Mouse (Mus musculus) cerebellum, adult 18-20 months (tissue): ENCODE results near the gene Arfgef2.

Experiments
- DNase-seq, 2 experiments: peaks; one replicate each; pipeline ENCODE4 v3.0.0; 2021

The Arfgef2 gene

GRCm38 (mm10) chr2:166805250-166806172, at the start of gene Arfgef2:
Gene Arfgef2, plus strand, starts transcription at chr2:166805588.
- DNase-seq: peak; percentile 92

GRCm38 (mm10) chr2:166757969-166758368, 47.4 kb upstream of the Arfgef2 start:
- no peak for DNase-seq

- DNase-seq: no peak
These were observed 41.3 kb upstream of the Arfgef2 start for GRCm38 (mm10) chr2:166764051-166764450.

GRCm38 (mm10) chr2:166767591-166767990, 37.8 kb upstream of the Arfgef2 start:
- no peak for DNase-seq

GRCm38 (mm10) chr2:166771396-166771795, 34.0 kb upstream of the Arfgef2 start:
- no peak for DNase-seq

- DNase-seq: no peak
These were observed 31.8 kb upstream of the Arfgef2 start for GRCm38 (mm10) chr2:166773587-166773986.

GRCm38 (mm10) chr2:166774275-166774674, 31.1 kb upstream of the Arfgef2 start:
- no peak for DNase-seq

- no peak for DNase-seq
These were observed 30.0 kb upstream of the Arfgef2 start for GRCm38 (mm10) chr2:166775357-166775893.

- no peak for DNase-seq
These were observed 29.1 kb upstream of the Arfgef2 start for GRCm38 (mm10) chr2:166776272-166776671.

- DNase-seq: no peak
These were observed 25.4 kb upstream of the Arfgef2 start for GRCm38 (mm10) chr2:166779956-166780355.

- DNase-seq: peak; percentile 69 to 83
These were observed 24.3 kb upstream of the Arfgef2 start for GRCm38 (mm10) chr2:166780980-166781578.

- DNase-seq: no peak
These were observed 21.0 kb upstream of the Arfgef2 start for GRCm38 (mm10) chr2:166784376-166784775.

GRCm38 (mm10) chr2:166786353-166787004, 18.9 kb upstream of the Arfgef2 start:
- peak; percentile 93 to 94 for DNase-seq

- DNase-seq: no peak
These were observed 13.7 kb upstream of the Arfgef2 start for GRCm38 (mm10) chr2:166791738-166792137.

- DNase-seq: no peak
These were observed 13.0 kb upstream of the Arfgef2 start, which contains the start of gene Trp53rkb for GRCm38 (mm10) chr2:166792355-166792754. Gene Trp53rkb, plus strand, starts transcription at chr2:166792531.

GRCm38 (mm10) chr2:166793542-166794214, 11.7 kb upstream of the Arfgef2 start:
- DNase-seq: peak; percentile 80 to 87

GRCm38 (mm10) chr2:166799615-166800472, 5.5 kb upstream of the Arfgef2 start:
- DNase-seq: no peak

- DNase-seq: no peak
These were observed 4.9 kb upstream of the Arfgef2 start for GRCm38 (mm10) chr2:166800473-166800857.

- DNase-seq: no peak
These were observed 4.0 kb upstream of the Arfgef2 start for GRCm38 (mm10) chr2:166801436-166801835.

- DNase-seq: no peak
These were observed 2.1 kb upstream of the Arfgef2 start for GRCm38 (mm10) chr2:166803298-166803697.

GRCm38 (mm10) chr2:166806173-166806705, 851 bp downstream of the Arfgef2 start:
- DNase-seq: no peak
